Mouse (Mus musculus) CH12.LX (cell line): ENCODE results near the gene Gstt4. TPM values are rescaled to one million over a fixed set of nuclear protein-coding genes. Genes with fewer than 3 reads are reported as not detected.

Source experiments
- DNase-seq: peaks from one replicate; pipeline ENCODE4 v3.0.0-alpha.2; 2013; ENCODE audit errors: extremely low read depth
- H3K27ac ChIP-seq: 2 replicates; pipeline ENCODE4 v1.5.1; 2012; ENCODE audit warnings: low read depth, mild to moderate bottlenecking, control low read depth, moderate library complexity; ENCODE audit not compliant: insufficient read depth
- H3K27me3 ChIP-seq: replicated peaks from 2 replicates; pipeline ENCODE3; 2012; ENCODE audit warnings: inconsistent platforms
- H3K36me3 ChIP-seq, 2 experiments: replicated peaks in 1 of 2; 2 replicates each; pipeline versions ENCODE3 to v1.6.1; 2012; ENCODE audit warnings: inconsistent platforms in 1 of 2, low read length in 1 of 2, mild to moderate bottlenecking in 1 of 2, mixed read lengths in 1 of 2, moderate library complexity in 1 of 2; ENCODE audit not compliant: control insufficient read depth in 1 of 2, insufficient read depth in 1 of 2
- H3K4me1 ChIP-seq, 2 experiments: 2 replicates each; pipeline ENCODE4 v1.6.1; 2012; ENCODE audit warnings: inconsistent platforms in 1 of 2, moderate library complexity in 1 of 2; ENCODE audit not compliant: insufficient read depth in 2 of 2, control insufficient read depth in 1 of 2
- H3K4me2 ChIP-seq: 2 replicates; pipeline ENCODE4 v1.6.1; 2012; ENCODE audit warnings: low read depth, mild to moderate bottlenecking, control low read depth; ENCODE audit not compliant: poor library complexity, insufficient read depth, severe bottlenecking
- H3K4me3 ChIP-seq, 3 experiments: fragments of 150-350 bp in 1 of 3; sonication (generic) in 1 of 3; replicated peaks in 1 of 3; 2 replicates each; pipeline versions ENCODE3 to v1.5.1; 2011 to 2012; ENCODE audit warnings: low read depth in 2 of 3, low read length in 2 of 3, mild to moderate bottlenecking in 2 of 3, moderate library complexity in 2 of 3, control low read depth in 1 of 3, improper control_type of control experiment in 1 of 3, inconsistent platforms in 1 of 3, mixed read lengths in 1 of 3; ENCODE audit not compliant: poor library complexity in 1 of 3
- H3K79me2 ChIP-seq: replicated peaks from 2 replicates; pipeline ENCODE4 v1.6.1; 2012; ENCODE audit warnings: mild to moderate bottlenecking, moderate library complexity; ENCODE audit not compliant: control insufficient read depth, poor library complexity, insufficient read depth, severe bottlenecking; ENCODE audit errors: extremely low read depth
- H3K9ac ChIP-seq: 2 replicates; pipeline ENCODE4 v1.6.1; 2012; ENCODE audit warnings: low read depth, mild to moderate bottlenecking, control low read depth, moderate library complexity; ENCODE audit not compliant: insufficient read depth
- H3K9me3 ChIP-seq: replicated peaks from 2 replicates; pipeline ENCODE3; 2012; ENCODE audit warnings: low read length, inconsistent platforms, mixed read lengths
- BHLHE40 ChIP-seq: IDR thresholded peaks from 2 replicates; pipeline ENCODE4 v1.6.1; 2011; ENCODE audit warnings: mild to moderate bottlenecking, low read depth, low read length, improper control_type of control experiment
- CHD1 ChIP-seq: IDR thresholded peaks from 2 replicates; pipeline ENCODE4 v1.6.1; 2012; ENCODE audit warnings: low read depth, low read length, improper control_type of control experiment, inconsistent platforms
- E2F4 ChIP-seq: IDR thresholded peaks from 2 replicates; pipeline ENCODE4 v1.6.1; 2011; ENCODE audit warnings: low read depth, low read length, improper control_type of control experiment; ENCODE audit not compliant: insufficient replicate concordance
- ELF1 ChIP-seq: IDR thresholded peaks from 2 replicates; pipeline ENCODE4 v1.6.1; 2014; ENCODE audit warnings: low read depth, mild to moderate bottlenecking, inconsistent platforms, low read length, improper control_type of control experiment
- EP300 ChIP-seq: IDR thresholded peaks from 2 replicates; pipeline ENCODE4 v1.6.1; 2011; ENCODE audit warnings: low read length, improper control_type of control experiment
- ETS1 ChIP-seq: conservative IDR thresholded peaks from 2 replicates; pipeline ENCODE4 v1.6.1; 2012; ENCODE audit warnings: low read depth, mild to moderate bottlenecking, inconsistent platforms, low read length, improper control_type of control experiment, moderate library complexity
- GABPA ChIP-seq: IDR thresholded peaks from 2 replicates; pipeline ENCODE4 v1.6.1; 2012; ENCODE audit warnings: low read depth, low read length, improper control_type of control experiment, inconsistent platforms; ENCODE audit not compliant: insufficient replicate concordance
- HCFC1 ChIP-seq: IDR thresholded peaks from 2 replicates; pipeline ENCODE4 v1.6.1; 2012; ENCODE audit warnings: low read depth, mild to moderate bottlenecking, inconsistent platforms, low read length, improper control_type of control experiment
- IRF4 ChIP-seq: IDR thresholded peaks from 2 replicates; pipeline ENCODE4 v1.6.1; 2014; ENCODE audit warnings: low read depth, mild to moderate bottlenecking, inconsistent platforms, low read length, improper control_type of control experiment
- JUN ChIP-seq: IDR thresholded peaks from 2 replicates; pipeline ENCODE4 v1.6.1; 2011; ENCODE audit warnings: low read depth, mild to moderate bottlenecking, low read length, improper control_type of control experiment, moderate library complexity; ENCODE audit not compliant: insufficient read depth
- JUND ChIP-seq: conservative IDR thresholded peaks from 2 replicates; pipeline ENCODE4 v1.6.1; 2011; ENCODE audit warnings: low read depth, low read length, improper control_type of control experiment
- KAT2A ChIP-seq: IDR thresholded peaks from 2 replicates; pipeline ENCODE4 v1.6.1; 2012; ENCODE audit warnings: low read length, improper control_type of control experiment, inconsistent platforms; ENCODE audit not compliant: insufficient replicate concordance
- MAX ChIP-seq: IDR thresholded peaks from 2 replicates; pipeline ENCODE4 v1.6.1; 2011; ENCODE audit warnings: low read length, improper control_type of control experiment
- MAZ ChIP-seq: IDR thresholded peaks from 2 replicates; pipeline ENCODE4 v1.6.1; 2012; ENCODE audit warnings: low read depth, mild to moderate bottlenecking, inconsistent platforms, low read length, improper control_type of control experiment, moderate library complexity
- MEF2A ChIP-seq: IDR thresholded peaks from 2 replicates; pipeline ENCODE4 v1.6.1; 2014; ENCODE audit warnings: low read depth, mild to moderate bottlenecking, inconsistent platforms, low read length, improper control_type of control experiment, borderline replicate concordance
- MXI1 ChIP-seq: IDR thresholded peaks from 2 replicates; pipeline ENCODE4 v1.6.1; 2011; ENCODE audit warnings: mild to moderate bottlenecking, low read depth, low read length, improper control_type of control experiment
- MYC ChIP-seq: IDR thresholded peaks from 2 replicates; pipeline ENCODE4 v1.6.1; 2011; ENCODE audit warnings: low read depth, mild to moderate bottlenecking, improper control_type of control experiment, low read length
- NELFE ChIP-seq: IDR thresholded peaks from 2 replicates; pipeline ENCODE4 v1.6.1; 2011; ENCODE audit warnings: low read depth, low read length, improper control_type of control experiment
- POLR2A ChIP-seq: IDR thresholded peaks from 2 replicates; pipeline ENCODE4 v1.6.1; 2011; ENCODE audit warnings: low read depth, mild to moderate bottlenecking, improper control_type of control experiment, low read length
- RAD21 ChIP-seq: IDR thresholded peaks from 2 replicates; pipeline ENCODE4 v1.6.1; 2011; ENCODE audit warnings: low read depth, mild to moderate bottlenecking, low read length, improper control_type of control experiment, moderate library complexity
- SIN3A ChIP-seq: IDR thresholded peaks from 2 replicates; pipeline ENCODE4 v1.6.1; 2012; ENCODE audit warnings: low read length, improper control_type of control experiment, inconsistent platforms
- SMC3 ChIP-seq: IDR thresholded peaks from 2 replicates; pipeline ENCODE4 v1.6.1; 2011; ENCODE audit warnings: low read depth, low read length, improper control_type of control experiment
- TBP ChIP-seq: conservative IDR thresholded peaks from 2 replicates; pipeline ENCODE4 v1.6.1; 2011; ENCODE audit warnings: low read depth, low read length, improper control_type of control experiment
- TCF12 ChIP-seq: IDR thresholded peaks from 2 replicates; pipeline ENCODE4 v1.6.1; 2014; ENCODE audit warnings: low read depth, mild to moderate bottlenecking, inconsistent platforms, low read length, improper control_type of control experiment
- UBTF ChIP-seq: IDR thresholded peaks from 2 replicates; pipeline ENCODE4 v1.6.1; 2012; ENCODE audit warnings: low read depth, mild to moderate bottlenecking, inconsistent platforms, low read length, improper control_type of control experiment, moderate library complexity
- USF1 ChIP-seq: IDR thresholded peaks from 2 replicates; pipeline ENCODE4 v1.6.1; 2014; ENCODE audit warnings: low read depth, mild to moderate bottlenecking, inconsistent platforms, low read length, improper control_type of control experiment
- ZC3H11A ChIP-seq: IDR thresholded peaks from 2 replicates; pipeline ENCODE4 v1.6.1; 2012; ENCODE audit warnings: low read depth, mild to moderate bottlenecking, inconsistent platforms, low read length, improper control_type of control experiment
- ZKSCAN1 ChIP-seq: IDR thresholded peaks from 2 replicates; pipeline ENCODE4 v1.6.1; 2012; ENCODE audit warnings: low read depth, inconsistent platforms, low read length, improper control_type of control experiment, borderline replicate concordance
- ZMIZ1 ChIP-seq: IDR thresholded peaks from 2 replicates; pipeline ENCODE4 v1.6.1; 2012; ENCODE audit warnings: low read depth, mild to moderate bottlenecking, inconsistent platforms, low read length, improper control_type of control experiment
- ZNF384 ChIP-seq: IDR thresholded peaks from 2 replicates; pipeline ENCODE4 v1.6.1; 2012; ENCODE audit warnings: low read depth, low read length, improper control_type of control experiment, inconsistent platforms
- dilution Hi-C: fragments of 300-500 bp; cut with MboI; formaldehyde crosslinking; loops from 2 replicates; pipeline ENCODE4 v1.14.3; 2020; ENCODE audit warnings: low sequenced_read_pairs; ENCODE audit not compliant: extremely low pct_unique_long_range_greater_than_20kb, extremely low pct_ligation_motif_present
- in situ Hi-C: fragments of 300-500 bp; cut with MboI; formaldehyde crosslinking; loops from 3 replicates; pipeline ENCODE4 v1.14.3; 2019; ENCODE audit warnings: low sequenced_read_pairs, low pct_ligation_motif_present, low pct_unique_long_range_greater_than_20kb, mixed read lengths
- polyA plus RNA-seq: library from polyadenylated mRNA; unstranded; fragments of >175 nt; gene quantifications from 2 replicates; pipeline ENCODE4 v1.2.1, GENCODE M21; 2012; ENCODE audit warnings: low read depth; ENCODE audit not compliant: insufficient read length
- total RNA-seq, 2 experiments: library from RNA; depleted of rRNA; stranded (reverse); fragments of 300-350 nt in 1 of 2; fragments of >200 nt in 1 of 2; gene quantifications; 2 replicates each; pipeline ENCODE4 v1.2.3; 2012 to 2014

Gstt4 gene
- total and polyA plus RNA-seq, 3 experiments, result 0.21 to 0.80 (median 0.42) TPM

GRCm38 (mm10) chr10:75780769-75781578 lies 41.4 kb downstream of the Gstt4 start, which contains the start of the genes Gm20441 and Gstt3:
Gene Gm20441, minus strand, starts transcription at chr10:75780954.
Gene Gstt3, minus strand, starts transcription at chr10:75781414.
- Histone ChIP-seq H3K4me3 (peak within 1 kb of the TSS; percentile 74 to 92 (median 80)), H3K27me3 (no peaks in the 10 kb centered on the region), H3K4me2 (peak within 1 kb of the TSS; percentile 94), H3K4me1 (peaks cover 6 to 32% of the 10 kb centered on the region in 2 experiments), H3K9ac (peak within 1 kb of the TSS; percentile 44), H3K36me3 (peaks cover 5 to 20% of the 10 kb centered on the region in 2 experiments), H3K27ac (peak within 1 kb of the TSS; percentile 72), H3K79me2 (peaks cover 3% of the 10 kb centered on the region; the same call in 1 of the 2 replicates), H3K9me3 (no peaks in the 10 kb centered on the region)
- peak; percentile 92 for DNase-seq
- dilution Hi-C loops (no loop called here), in situ Hi-C loops (loop anchor here (5.0 kb wide), 1 partner anchor 46 kb away; no protein-coding TSS in a partner anchor)
- peak; percentile 68; the same call in 1 of the 2 replicates for TF ChIP-seq TBP
- TF ChIP-seq ZMIZ1, result no peak
- no peak for TF ChIP-seq RAD21
- TF ChIP-seq ZNF384, result peak; percentile 56; the same call in 1 of the 2 replicates
- TF ChIP-seq MEF2A, result peak; percentile 87
- peak; percentile 90 for TF ChIP-seq JUND
- TF ChIP-seq JUN, result peak; percentile 94
- TF ChIP-seq USF1, result no peak
- TF ChIP-seq E2F4, result no peak
- TF ChIP-seq ZC3H11A, result no peak
- TF ChIP-seq HCFC1, result peak; percentile 60
- TF ChIP-seq MXI1, result peak; percentile 86
- TF ChIP-seq TCF12, result no peak
- TF ChIP-seq IRF4, result peak; percentile 82
- peak; percentile 74; the same call in 1 of the 2 replicates for TF ChIP-seq MYC
- TF ChIP-seq NELFE, result 0 out of 2 replicates have a peak, but pooled peaks have one; percentile 49
- peak; percentile 70 for TF ChIP-seq BHLHE40
- TF ChIP-seq KAT2A, result 0 out of 2 replicates have a peak, but pooled peaks have one; percentile 36
- TF ChIP-seq SMC3, result no peak
- TF ChIP-seq EP300, result peak; percentile 81
- TF ChIP-seq ZKSCAN1, result no peak
- TF ChIP-seq ELF1, result peak; percentile 90
- peak; percentile 70 for TF ChIP-seq ETS1
- peak; percentile 41; the same call in 1 of the 2 replicates for TF ChIP-seq UBTF
- peak; percentile 72 for TF ChIP-seq CHD1
- TF ChIP-seq MAX, result peak; percentile 77
- TF ChIP-seq SIN3A, result peak; percentile 64; the same call in 1 of the 2 replicates
- no peak for TF ChIP-seq MAZ
- peak; percentile 77 for TF ChIP-seq POLR2A
- no peak for TF ChIP-seq GABPA
